Mouse (Mus musculus): Measurements from ENCODE around the gene Mta1. TPM values are rescaled to one million over a fixed set of nuclear protein-coding genes. Genes with fewer than 3 reads are reported as not detected.

The Mta1 gene
- polyA plus RNA-seq, 1 experiment: 43.1 TPM

DNA sequence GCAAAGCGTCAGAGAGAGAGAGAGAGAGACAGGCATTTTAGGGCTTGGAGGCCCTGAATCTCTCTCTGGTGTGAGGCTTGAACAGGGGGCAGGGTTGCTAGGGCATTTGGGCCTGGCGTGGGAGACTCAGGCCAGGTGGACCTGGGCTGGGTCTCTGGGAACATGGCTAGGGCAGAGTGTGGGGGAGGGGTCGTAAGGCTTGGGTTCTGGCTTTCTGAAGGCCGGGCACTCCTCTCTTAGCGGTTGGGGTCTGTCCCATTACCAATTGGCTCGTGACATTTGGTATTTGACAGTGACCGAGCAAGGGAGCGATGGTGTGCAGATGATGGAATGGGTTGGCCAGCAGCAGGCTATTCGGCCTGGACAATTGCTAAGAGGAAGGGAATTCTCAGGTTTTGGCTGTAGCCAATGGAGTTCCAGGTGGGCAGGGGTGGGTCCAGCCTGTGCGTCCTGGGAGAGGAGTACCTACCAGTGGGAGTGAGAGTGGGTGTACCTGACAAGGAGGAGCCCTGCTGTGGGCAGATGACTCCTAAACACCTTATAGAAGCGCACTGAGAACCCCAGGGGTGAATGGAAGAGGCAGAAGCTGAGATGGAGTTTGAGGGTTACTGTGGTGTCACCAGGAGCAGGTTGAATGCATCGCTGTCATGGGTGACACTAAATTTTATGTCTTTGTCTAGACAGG is 88.4 kb downstream of the Mta1 start:
- no peak for DNase-seq (ENCODE audit: low spot score)

Other genes with a start within 250 kb of the Mta1 start
- 3.4 and 4.1 TPM in 2 replicates for gene Gpr132, start 230.1 kb upstream of the Mta1 start, polyA plus RNA-seq (2012; rRNA removed)
- gene Jag2, start 168.5 kb upstream of the Mta1 start, polyA plus RNA-seq (2012; rRNA removed): 42.7 and 62.7 TPM in 2 replicates
- 42.4 and 54.6 TPM in 2 replicates for gene Nudt14, start 156.2 kb upstream of the Mta1 start, polyA plus RNA-seq (2012; rRNA removed)
- 23.9 and 26.8 TPM in 2 replicates for gene Btbd6, start 121.8 kb upstream of the Mta1 start, polyA plus RNA-seq (2012; rRNA removed)
- 69.1 and 82.7 TPM in 2 replicates for gene Brf1, start 97.6 kb upstream of the Mta1 start, polyA plus RNA-seq (2012; rRNA removed)
- 38.9 and 40.9 TPM in 2 replicates for gene Pacs2, start 83.8 kb upstream of the Mta1 start, polyA plus RNA-seq (2012; rRNA removed)
- not detected in 2 replicates for gene Tex22, start 23.8 kb upstream of the Mta1 start, polyA plus RNA-seq (2012; rRNA removed)
- 303 and 339 TPM in 2 replicates for gene Crip2, start 42.0 kb downstream of the Mta1 start, polyA plus RNA-seq (2012; rRNA removed)
- 805 and 1,244 TPM in 2 replicates for gene Crip1, start 48.0 kb downstream of the Mta1 start, polyA plus RNA-seq (2012; rRNA removed)
- 1.3 TPM in 2 replicates for gene Tedc1, start 58.1 kb downstream of the Mta1 start, polyA plus RNA-seq (2012; rRNA removed)
- 0.69 and 0.98 TPM in 2 replicates for gene Tmem121, start 87.7 kb downstream of the Mta1 start, polyA plus RNA-seq (2012; rRNA removed)

Measured in urinary bladder, adult 2 months (tissue).